Comparison of ENCODE assay signal across 16 mouse cellular contexts in genomic region chr9:75545514-75545913, GRCm38 (mm10). TPM values are rescaled to one million over a fixed set of nuclear protein-coding genes. Genes with fewer than 3 reads are reported as not detected.
DNase-seq lines count a peak whose midpoint lies in the region; ATAC-seq and TF ChIP-seq lines count a peak whose summit lies in the region.
"Had no signal": no experiment of that assay in that cellular context is flagged by ENCODE, and none has a peak within 500 bp of the region (broad histone marks: within the 10 kb centered on the region; RNA-seq: fewer than 3 reads in every experiment).

No protein-coding gene starts in this region.

- TF ChIP-seq CTCF in intestine, postnatal 0 days (IDR thresholded peaks at IDR 0.05; ENCODE audit: low read depth): no peak

- 82% methylated on average over 8 of the region's 8 CpGs for WGBS in kidney, embryonic 15.5 days
- WGBS in intestine, embryonic 14.5 days: 79% methylated on average over 8 of the region's 8 CpGs
- WGBS in intestine, postnatal 0 days: 66% methylated on average over 8 of the region's 8 CpGs
- WGBS in midbrain, embryonic 14.5 days: 90% methylated on average over 8 of the region's 8 CpGs

- no peaks in the 10 kb centered on the region for H3K27me3 ChIP-seq in kidney, embryonic 15.5 days
- no peaks in the 10 kb centered on the region for H3K27me3 ChIP-seq in intestine, embryonic 14.5 days (replicated peaks; ENCODE audit: control insufficient read depth, insufficient read depth, low read length)
- H3K27me3 ChIP-seq in intestine, postnatal 0 days (replicated peaks; ENCODE audit: control insufficient read depth, insufficient read depth, low read length): no peaks in the 10 kb centered on the region
- H3K27me3 ChIP-seq in midbrain, embryonic 14.5 days (ENCODE audit: control insufficient read depth, insufficient read depth, low read length): no peaks in the 10 kb centered on the region
- H3K27me3 ChIP-seq: heart, embryonic 13.5 days; hindbrain, embryonic 15.5 days; stomach, embryonic 15.5 days had no signal

- H3K9me3 ChIP-seq in kidney, embryonic 15.5 days (replicated peaks): 0 out of 2 replicates have a peak, but pooled peaks cover 2% of the 10 kb centered on the region
- H3K9me3 ChIP-seq in intestine, embryonic 14.5 days (ENCODE audit: control insufficient read depth, low read length): peaks cover 2% of the 10 kb centered on the region; the same call in 1 of the 2 replicates
- no peaks in the 10 kb centered on the region; the same call in 1 of the 2 replicates for H3K9me3 ChIP-seq in intestine, postnatal 0 days (ENCODE audit: control insufficient read depth)
- H3K9me3 ChIP-seq in midbrain, embryonic 14.5 days (ENCODE audit: control insufficient read depth, low read length): no peaks in the 10 kb centered on the region
- H3K9me3 ChIP-seq: hindbrain, embryonic 15.5 days; stomach, embryonic 15.5 days had no signal

- no peak for DNase-seq in kidney, postnatal 14 days
- no peak for DNase-seq in intestine, embryonic 14.5 days (ENCODE audit: low spot score)
- DNase-seq in frontal cortex, postnatal 10 days (ENCODE audit: low spot score in 2 of 2): no peak
- no peak for DNase-seq in midbrain, embryonic 14.5 days
- DNase-seq: cerebellum, adult 8-10 months; gastrocnemius, postnatal 36 days; kidney, adult 8-10 months; right cerebral cortex, postnatal 25 days had no signal

- ATAC-seq in kidney, embryonic 15.5 days (replicated peaks; ENCODE audit: low FRiP score): no peak; the same call in 1 of the 2 replicates
- 0 out of 2 replicates have a peak, but pooled peaks have one; percentile 55 for ATAC-seq in intestine, embryonic 14.5 days (replicated peaks; ENCODE audit: low FRiP score, low TSS enrichment, low read depth)
- 0 out of 2 replicates have a peak, but pooled peaks have one; percentile 49 for ATAC-seq in intestine, postnatal 0 days
- peak; percentile 18 for ATAC-seq in megakaryocyte progenitor cell, adult 5-6 weeks (replicated peaks; ENCODE audit: poor library complexity)
- ATAC-seq in midbrain, embryonic 14.5 days (ENCODE audit: low FRiP score, low TSS enrichment): no peak
- ATAC-seq: forebrain, embryonic 14.5 days had no signal

- no peak overlapping the region for H3K4me2 ChIP-seq in kidney, embryonic 15.5 days
- no peak overlapping the region for H3K4me2 ChIP-seq in intestine, embryonic 14.5 days (ENCODE audit: low read length)
- H3K4me2 ChIP-seq in intestine, postnatal 0 days (replicated peaks; ENCODE audit: low read depth): no peak overlapping the region
- no peak overlapping the region for H3K4me2 ChIP-seq in midbrain, embryonic 14.5 days (ENCODE audit: low read length)
- H3K4me2 ChIP-seq: heart, embryonic 13.5 days; hindbrain, embryonic 15.5 days; stomach, embryonic 15.5 days had no signal

- H3K4me1 ChIP-seq in kidney, embryonic 15.5 days: peaks cover 45% of the 10 kb centered on the region
- peaks cover 11% of the 10 kb centered on the region for H3K4me1 ChIP-seq in intestine, embryonic 14.5 days (replicated peaks; ENCODE audit: control insufficient read depth, insufficient read depth, low read length)
- peaks cover 5% of the 10 kb centered on the region; the same call in 1 of the 2 replicates for H3K4me1 ChIP-seq in intestine, postnatal 0 days (replicated peaks; ENCODE audit: control insufficient read depth, insufficient read depth, low read length)
- H3K4me1 ChIP-seq in midbrain, embryonic 14.5 days (ENCODE audit: control insufficient read depth, insufficient read depth, low read length): peaks cover 5% of the 10 kb centered on the region; the same call in 1 of the 2 replicates

- peaks cover 5% of the 10 kb centered on the region; the same call in 1 of the 2 replicates for H3K36me3 ChIP-seq in kidney, embryonic 15.5 days
- no peaks in the 10 kb centered on the region for H3K36me3 ChIP-seq in intestine, embryonic 14.5 days (ENCODE audit: control insufficient read depth, insufficient read depth, low read length)
- no peaks in the 10 kb centered on the region for H3K36me3 ChIP-seq in intestine, postnatal 0 days (ENCODE audit: control insufficient read depth, insufficient read depth)
- H3K36me3 ChIP-seq in midbrain, embryonic 14.5 days (ENCODE audit: control insufficient read depth, insufficient read depth, low read length): no peaks in the 10 kb centered on the region
- H3K36me3 ChIP-seq: heart, embryonic 13.5 days; hindbrain, embryonic 15.5 days; stomach, embryonic 15.5 days had no signal

- H3K27ac ChIP-seq in kidney, embryonic 15.5 days: peak overlapping the region; percentile 59
- no peak overlapping the region for H3K27ac ChIP-seq in intestine, embryonic 14.5 days (ENCODE audit: low read depth)
- no peak overlapping the region for H3K27ac ChIP-seq in intestine, postnatal 0 days (ENCODE audit: low read depth, low read length)
- no peak overlapping the region for H3K27ac ChIP-seq in midbrain, embryonic 14.5 days (replicated peaks; ENCODE audit: low read depth, low read length)
- H3K27ac ChIP-seq: heart, embryonic 13.5 days; hindbrain, embryonic 15.5 days; stomach, embryonic 15.5 days had no signal

- H3K9ac ChIP-seq in kidney, embryonic 15.5 days: no peak overlapping the region
- no peak overlapping the region for H3K9ac ChIP-seq in intestine, embryonic 14.5 days (ENCODE audit: low read length)
- no peak overlapping the region for H3K9ac ChIP-seq in intestine, postnatal 0 days (ENCODE audit: low read depth, low read length)
- no peak overlapping the region for H3K9ac ChIP-seq in midbrain, embryonic 14.5 days (replicated peaks; ENCODE audit: low read length)
- H3K9ac ChIP-seq: heart, embryonic 13.5 days; hindbrain, embryonic 15.5 days; stomach, embryonic 15.5 days had no signal

- H3K4me3 ChIP-seq in kidney, embryonic 15.5 days (replicated peaks): no peak overlapping the region
- H3K4me3 ChIP-seq in intestine, embryonic 14.5 days (ENCODE audit: low read depth, low read length): no peak overlapping the region
- no peak overlapping the region for H3K4me3 ChIP-seq in intestine, postnatal 0 days (ENCODE audit: low read depth, low read length)
- no peak overlapping the region for H3K4me3 ChIP-seq in midbrain, embryonic 14.5 days (replicated peaks; ENCODE audit: low read depth, low read length)
- H3K4me3 ChIP-seq: erythroblast, embryonic 14.5 days; heart, embryonic 13.5 days; hindbrain, embryonic 15.5 days; stomach, embryonic 15.5 days had no signal

RNA-seq across cellular contexts. Expression of gene Tmod3, which starts 13.9 kb away (rescaled TPM):
- polyA plus RNA-seq in kidney, embryonic 15.5 days (2015; fragmentation: Nextera tagmentation; extraction: Ambion mirVana): 143 and 144 TPM in 2 replicates
- 89.2 and 92.5 TPM in 2 replicates for polyA plus RNA-seq in intestine, embryonic 14.5 days (2014; fragmentation: Nextera tagmentation; extraction: Ambion mirVana)
- 65.5 and 70.2 TPM in 2 replicates for polyA plus RNA-seq in intestine, postnatal 0 days (2015; fragmentation: Nextera tagmentation; extraction: Ambion mirVana)
- total RNA-seq in megakaryocyte progenitor cell, adult 5-6 weeks (2015): 55.9 and 61.1 TPM in 2 replicates
- 58.7 and 61.6 TPM in 2 replicates for total RNA-seq in megakaryocyte progenitor cell, adult 5-6 weeks (2017)
- polyA plus RNA-seq in midbrain, embryonic 14.5 days (2014; fragmentation: Nextera tagmentation; extraction: Ambion mirVana): 61.8 and 73.0 TPM in 2 replicates

Comparison
In these comparisons a context has a peak if more than half of its experiments do, and no peak if none do; other contexts are left out.
1. ATAC-seq: peak in intestine, embryonic 14.5 days (single experiment), intestine, postnatal 0 days (single experiment) and megakaryocyte progenitor cell, adult 5-6 weeks (single experiment); none in kidney, embryonic 15.5 days (single experiment) and midbrain, embryonic 14.5 days (single experiment).